Mouse (Mus musculus) MEL (cell line): ENCODE results near the gene Cacna1f.

ENCODE experiments used
- EP300 ChIP-seq, 2 experiments: IDR thresholded peaks; 2 replicates each; pipeline ENCODE4 v1.6.1; 2011; ENCODE audit warnings: improper control_type of control experiment in 2 of 2, low read length in 2 of 2, low read depth in 1 of 2, mild to moderate bottlenecking in 1 of 2
- GATA1 ChIP-seq: IDR thresholded peaks from 2 replicates; pipeline ENCODE4 v1.6.1; 2011; ENCODE audit warnings: low read depth, low read length, improper control_type of control experiment
- POLR2A ChIP-seq, 2 experiments: IDR thresholded peaks; 2 replicates each; pipeline ENCODE4 v1.6.1; 2011 to 2012; ENCODE audit warnings: low read length in 2 of 2, mild to moderate bottlenecking in 2 of 2, control low read depth in 1 of 2, improper control_type of control experiment in 1 of 2, low read depth in 1 of 2, moderate library complexity in 1 of 2; ENCODE audit not compliant: control insufficient read depth in 1 of 2, insufficient read depth in 1 of 2, poor library complexity in 1 of 2
- TAL1 ChIP-seq: IDR thresholded peaks from 2 replicates; pipeline ENCODE4 v1.6.1; 2012; ENCODE audit warnings: mild to moderate bottlenecking, inconsistent platforms, low read length, moderate library complexity, mixed read lengths
- TBP ChIP-seq: IDR thresholded peaks from 2 replicates; pipeline ENCODE4 v1.8.0; 2011; ENCODE audit warnings: low read depth, low read length, improper control_type of control experiment
- USF1 ChIP-seq: IDR thresholded peaks from 2 replicates; pipeline ENCODE4 v1.6.1; 2014; ENCODE audit warnings: low read depth, mild to moderate bottlenecking, inconsistent platforms, low read length, improper control_type of control experiment, moderate library complexity

DNA sequence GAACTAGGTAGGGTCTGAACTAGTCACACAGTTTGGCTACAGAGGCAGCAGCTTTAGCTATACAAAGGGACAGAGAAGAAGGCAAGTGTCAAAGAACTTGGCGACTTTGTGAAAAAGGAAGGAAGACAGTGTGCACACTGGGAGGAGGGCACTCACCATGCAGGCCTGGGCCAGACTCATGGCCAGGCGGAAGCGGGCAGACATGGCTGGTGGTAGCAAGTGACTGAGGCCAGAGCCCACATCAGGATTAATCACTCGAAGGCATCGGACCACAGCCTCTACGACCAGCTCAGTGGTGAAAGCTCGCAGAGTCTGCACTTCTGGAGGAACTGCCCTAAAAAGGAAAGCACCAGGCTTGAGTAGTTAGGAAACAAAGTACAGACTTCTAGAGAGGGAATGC, 2.9 kb upstream of the Cacna1f start:
- TF ChIP-seq GATA1 = no peak
- no peak for TF ChIP-seq POLR2A (IDR thresholded peaks at IDR 0.05; ENCODE audit: control insufficient read depth in 1 of 2, insufficient read depth in 1 of 2, low read depth in 1 of 2, low read length in 2 of 2, poor library complexity in 1 of 2)
- TF ChIP-seq EP300 (IDR thresholded peaks at IDR 0.05; ENCODE audit: low read depth in 1 of 2, low read length in 2 of 2) = no peak
- TF ChIP-seq USF1 = no peak
- TF ChIP-seq TAL1 = no peak
- no peak for TF ChIP-seq TBP
